Mouse (Mus musculus) ES-E14 (cell line): ENCODE data around the gene Acad10.

Source experiments
- CHD2 ChIP-seq: IDR thresholded peaks from 2 replicates; pipeline ENCODE4 v1.6.1; 2014; ENCODE audit warnings: mild to moderate bottlenecking, low read depth, low read length, inconsistent platforms
- MAFK ChIP-seq: IDR thresholded peaks from 2 replicates; pipeline ENCODE4 v1.6.1; 2014; ENCODE audit warnings: mild to moderate bottlenecking, low read depth, low read length, inconsistent platforms; ENCODE audit not compliant: insufficient read depth

DNA sequence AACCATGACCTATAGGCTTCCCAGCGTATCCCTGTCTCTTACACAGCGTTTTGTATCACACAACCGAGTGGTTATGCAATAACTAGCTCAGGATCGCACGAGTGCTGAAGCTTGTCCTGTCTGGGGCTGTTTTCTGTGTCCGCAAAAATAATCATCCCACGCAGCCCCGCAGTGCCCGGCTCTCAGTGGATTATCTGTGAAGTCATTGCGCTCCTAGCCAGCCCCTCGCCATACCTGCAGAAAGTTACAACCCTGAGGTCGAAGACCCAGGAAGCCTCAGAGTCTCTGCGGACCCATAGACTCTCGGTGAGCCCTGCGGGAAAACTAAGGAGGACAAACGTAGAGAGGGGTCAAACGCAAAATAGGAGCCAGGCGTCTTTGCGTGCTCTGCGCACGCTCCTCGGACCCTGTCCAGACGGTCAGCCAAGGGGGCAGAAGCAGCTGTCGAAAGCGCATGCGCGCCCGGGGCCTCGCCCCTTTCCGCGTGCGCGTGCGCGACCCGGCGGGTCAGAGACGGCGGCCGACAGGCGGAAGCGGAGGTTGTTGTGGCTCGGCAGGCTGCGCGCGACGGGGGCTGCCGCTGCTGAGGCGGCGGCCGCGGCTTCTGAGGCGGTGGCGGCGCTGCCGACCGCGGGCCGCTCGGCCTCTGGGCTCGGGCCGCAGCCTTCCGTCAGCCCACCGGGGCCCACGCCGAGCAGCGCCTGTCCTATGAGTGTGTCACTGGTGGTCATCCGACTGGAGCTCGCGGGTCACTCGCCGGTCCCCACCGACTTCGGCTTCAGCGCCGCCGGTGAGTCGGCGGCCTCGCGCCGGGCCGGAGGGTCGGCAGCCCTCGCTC is at the start of gene Acad10, which contains the start of gene Brap:
- TF ChIP-seq CHD2 (no peak), MAFK (no peak)
